ENCODE assay signal across 26 mouse cellular contexts in the genomic region with DNA sequence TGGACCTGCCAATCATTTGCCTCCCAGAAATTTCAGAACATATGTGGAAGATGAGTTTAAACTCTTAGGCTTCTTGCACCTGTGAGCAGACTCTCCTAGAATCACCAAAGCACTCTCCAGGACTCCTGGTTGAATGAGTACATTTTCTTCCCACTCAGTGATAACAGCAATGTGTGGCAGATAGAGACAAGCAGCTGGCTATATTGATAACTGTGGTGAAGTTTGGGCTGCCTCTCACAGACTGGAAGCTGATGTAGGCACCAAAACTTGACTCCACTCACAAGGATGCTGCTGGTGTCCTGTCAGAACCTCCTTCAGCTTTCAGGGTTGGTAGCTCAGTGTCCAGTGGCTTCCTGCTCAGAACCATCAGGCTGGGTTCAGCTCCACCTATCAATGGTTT.
DNase-seq lines count a peak whose midpoint lies in the region; ATAC-seq and TF ChIP-seq lines count a peak whose summit lies in the region.
"Had no signal": no experiment of that assay in that cellular context is flagged by ENCODE, and none has a peak within 500 bp of the region (broad histone marks: within the 10 kb centered on the region; RNA-seq: fewer than 3 reads in every experiment).

No protein-coding gene starts in this region.

- no peak for TF ChIP-seq CTCF in intestine, postnatal 0 days (IDR thresholded peaks at IDR 0.05; ENCODE audit: low read depth)

- no peak overlapping the region for H3K4me2 ChIP-seq in liver, embryonic 11.5 days
- no peak overlapping the region for H3K4me2 ChIP-seq in liver, embryonic 13.5 days
- H3K4me2 ChIP-seq in liver, embryonic 16.5 days (ENCODE audit: low read depth, low read length) = no peak overlapping the region
- H3K4me2 ChIP-seq in intestine, postnatal 0 days (replicated peaks; ENCODE audit: low read depth) = no peak overlapping the region
- H3K4me2 ChIP-seq: embryonic facial prominence, embryonic 12.5 days; embryonic facial prominence, embryonic 15.5 days; forebrain, embryonic 12.5 days; heart, embryonic 12.5 days; heart, embryonic 15.5 days; hindbrain, embryonic 12.5 days; hindbrain, embryonic 15.5 days had no signal

- ATAC-seq in liver, embryonic 11.5 days (replicated peaks; ENCODE audit: low FRiP score) = peak; percentile 56; the same call in 1 of the 2 replicates
- ATAC-seq in liver, embryonic 13.5 days (ENCODE audit: low read depth) = peak; percentile 90
- peak; percentile 66 for ATAC-seq in liver, embryonic 16.5 days (ENCODE audit: low read depth)
- peak; percentile 70 for ATAC-seq in megakaryocyte-erythroid progenitor cell, adult 5-6 weeks (replicated peaks; ENCODE audit: low FRiP score, low TSS enrichment, poor library complexity, severe bottlenecking)
- ATAC-seq in intestine, postnatal 0 days = no peak
- ATAC-seq: activated CD4-positive, CD25-positive, alpha-beta regulatory T cell, adult 4 months; forebrain, embryonic 16.5 days had no signal

- no peak for DNase-seq in liver, embryonic 11.5 days (ENCODE audit: low spot score)
- no peak for DNase-seq in liver
- DNase-seq in liver, embryonic 13.5 days = peak; percentile 11
- no peak for DNase-seq in embryo, embryonic 10 days (ENCODE audit: low spot score)
- DNase-seq in layer of hippocampus, adult 9-11 months = no peak
- DNase-seq: adrenal gland, adult 8-10 months; adrenal gland, postnatal 25 days; cerebellum, adult 11 months; cerebellum, adult 2 months; cerebellum, postnatal 10 days; gastrocnemius, adult 2 months; gastrocnemius, postnatal 14 days; heart, adult 18-20 months had no signal

- H3K4me3 ChIP-seq in liver, embryonic 11.5 days (ENCODE audit: low read depth, low read length) = no peak overlapping the region
- H3K4me3 ChIP-seq in liver, embryonic 13.5 days (replicated peaks) = no peak overlapping the region
- no peak overlapping the region for H3K4me3 ChIP-seq in liver, embryonic 16.5 days (ENCODE audit: low read depth, low read length)
- H3K4me3 ChIP-seq in intestine, postnatal 0 days (ENCODE audit: low read depth, low read length) = no peak overlapping the region
- H3K4me3 ChIP-seq: embryonic facial prominence, embryonic 12.5 days; embryonic facial prominence, embryonic 15.5 days; erythroblast, embryonic 14.5 days; forebrain, embryonic 12.5 days; gastrocnemius, adult 2 months; heart, embryonic 12.5 days; heart, embryonic 15.5 days; hindbrain, embryonic 12.5 days; hindbrain, embryonic 15.5 days had no signal

- no peaks in the 10 kb centered on the region for H3K27me3 ChIP-seq in liver, embryonic 11.5 days (replicated peaks; ENCODE audit: control insufficient read depth, insufficient read depth, low read length)
- no peaks in the 10 kb centered on the region for H3K27me3 ChIP-seq in liver, embryonic 13.5 days
- H3K27me3 ChIP-seq in liver, embryonic 16.5 days (ENCODE audit: control insufficient read depth, insufficient read depth, low read depth, low read length) = no peaks in the 10 kb centered on the region
- no peaks in the 10 kb centered on the region for H3K27me3 ChIP-seq in intestine, postnatal 0 days (replicated peaks; ENCODE audit: control insufficient read depth, insufficient read depth, low read length)
- H3K27me3 ChIP-seq: embryonic facial prominence, embryonic 12.5 days; embryonic facial prominence, embryonic 15.5 days; forebrain, embryonic 12.5 days; heart, embryonic 12.5 days; heart, embryonic 15.5 days; hindbrain, embryonic 12.5 days; hindbrain, embryonic 15.5 days had no signal

- no peak overlapping the region for H3K9ac ChIP-seq in liver, embryonic 11.5 days (ENCODE audit: low read depth, low read length)
- H3K9ac ChIP-seq in liver, embryonic 13.5 days = no peak overlapping the region
- H3K9ac ChIP-seq in liver, embryonic 16.5 days (ENCODE audit: low read depth, low read length) = no peak overlapping the region
- H3K9ac ChIP-seq in intestine, postnatal 0 days (ENCODE audit: low read depth, low read length) = no peak overlapping the region
- H3K9ac ChIP-seq: embryonic facial prominence, embryonic 12.5 days; embryonic facial prominence, embryonic 15.5 days; forebrain, embryonic 12.5 days; heart, embryonic 12.5 days; heart, embryonic 15.5 days; hindbrain, embryonic 12.5 days; hindbrain, embryonic 15.5 days had no signal

- H3K9me3 ChIP-seq in liver, embryonic 11.5 days (ENCODE audit: control insufficient read depth, low read length) = peaks cover 4% of the 10 kb centered on the region; the same call in 1 of the 2 replicates
- no peaks in the 10 kb centered on the region; the same call in 1 of the 2 replicates for H3K9me3 ChIP-seq in liver, embryonic 13.5 days (replicated peaks)
- H3K9me3 ChIP-seq in liver, embryonic 16.5 days (replicated peaks; ENCODE audit: control insufficient read depth, low read length) = no peaks in the 10 kb centered on the region
- H3K9me3 ChIP-seq in intestine, postnatal 0 days (ENCODE audit: control insufficient read depth) = no peaks in the 10 kb centered on the region
- H3K9me3 ChIP-seq: heart, embryonic 15.5 days; hindbrain, embryonic 15.5 days had no signal

- H3K4me1 ChIP-seq in liver, embryonic 11.5 days (replicated peaks; ENCODE audit: control insufficient read depth, insufficient read depth, low read length) = no peaks in the 10 kb centered on the region
- peaks cover 6% of the 10 kb centered on the region; the same call in 1 of the 2 replicates for H3K4me1 ChIP-seq in liver, embryonic 13.5 days (replicated peaks)
- no peaks in the 10 kb centered on the region for H3K4me1 ChIP-seq in liver, embryonic 16.5 days (ENCODE audit: control insufficient read depth, low read depth, low read length)
- H3K4me1 ChIP-seq in intestine, postnatal 0 days (replicated peaks; ENCODE audit: control insufficient read depth, insufficient read depth, low read length) = no peaks in the 10 kb centered on the region
- H3K4me1 ChIP-seq: embryonic facial prominence, embryonic 12.5 days; embryonic facial prominence, embryonic 15.5 days; forebrain, embryonic 12.5 days; heart, embryonic 12.5 days; heart, embryonic 15.5 days; hindbrain, embryonic 12.5 days; hindbrain, embryonic 15.5 days had no signal

- no peaks in the 10 kb centered on the region for H3K36me3 ChIP-seq in liver, embryonic 11.5 days (ENCODE audit: control insufficient read depth, insufficient read depth, low read length)
- no peaks in the 10 kb centered on the region for H3K36me3 ChIP-seq in liver, embryonic 13.5 days
- no peaks in the 10 kb centered on the region for H3K36me3 ChIP-seq in liver, embryonic 16.5 days (ENCODE audit: control insufficient read depth, insufficient read depth)
- H3K36me3 ChIP-seq in intestine, postnatal 0 days (ENCODE audit: control insufficient read depth, insufficient read depth) = no peaks in the 10 kb centered on the region
- H3K36me3 ChIP-seq: embryonic facial prominence, embryonic 12.5 days; embryonic facial prominence, embryonic 15.5 days; forebrain, embryonic 12.5 days; heart, embryonic 12.5 days; heart, embryonic 15.5 days; hindbrain, embryonic 12.5 days; hindbrain, embryonic 15.5 days had no signal

- H3K27ac ChIP-seq in liver, embryonic 11.5 days (ENCODE audit: low read depth, low read length) = no peak overlapping the region
- H3K27ac ChIP-seq in liver, embryonic 13.5 days = 0 out of 2 replicates have a peak overlapping the region, but pooled peaks have one; percentile 9
- no peak overlapping the region for H3K27ac ChIP-seq in liver, embryonic 16.5 days (ENCODE audit: low read length)
- no peak overlapping the region for H3K27ac ChIP-seq in intestine, postnatal 0 days (ENCODE audit: low read depth, low read length)
- H3K27ac ChIP-seq: embryonic facial prominence, embryonic 12.5 days; embryonic facial prominence, embryonic 15.5 days; forebrain, embryonic 12.5 days; gastrocnemius, adult 2 months; heart, embryonic 15.5 days; hindbrain, embryonic 12.5 days; hindbrain, embryonic 15.5 days had no signal
